8 mouse cellular contexts compared by ENCODE assay signal in the genomic region with DNA sequence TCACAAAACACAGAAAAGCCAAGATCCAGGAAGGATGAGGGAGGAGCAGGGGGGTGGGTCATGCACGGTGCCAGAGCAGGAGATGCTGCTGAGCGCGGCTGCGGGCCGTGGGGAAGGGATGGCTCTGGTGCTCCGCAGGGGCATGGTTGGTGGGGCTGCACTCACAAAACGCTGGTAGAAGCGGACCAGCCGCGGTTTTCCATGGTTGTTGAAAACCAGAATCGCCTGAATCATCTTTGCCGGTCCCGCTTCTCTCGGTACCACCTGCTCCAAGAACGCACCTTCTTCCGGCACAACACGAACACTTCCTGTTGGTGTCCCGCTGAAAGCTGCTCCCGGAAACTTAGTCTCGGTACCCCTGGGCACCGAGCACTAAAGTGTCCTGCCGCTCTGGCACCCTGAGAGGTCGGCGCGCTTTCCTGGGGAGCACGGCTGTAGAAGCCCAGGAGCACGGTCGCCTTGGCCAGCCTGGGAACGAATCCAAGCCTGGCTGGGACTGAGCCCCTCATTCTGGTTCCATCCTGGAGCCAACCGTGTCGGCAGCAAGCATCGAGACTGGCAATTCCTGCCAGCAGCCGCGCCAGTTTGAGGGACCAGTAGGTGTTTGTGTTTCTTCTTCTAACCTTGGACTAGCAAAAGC. TPM values are rescaled to one million over a fixed set of nuclear protein-coding genes. Genes with fewer than 3 reads are reported as not detected.
DNase-seq lines count a peak whose midpoint lies in the region; ATAC-seq and TF ChIP-seq lines count a peak whose summit lies in the region.

Gene Ap3s2 (minus strand): TSS at position 306 of the 640 bp plus-strand sequence.

- in situ Hi-C loops in CH12.LX (cut with MboI; ENCODE audit: low pct_ligation_motif_present, low pct_unique_long_range_greater_than_20kb, low sequenced_read_pairs) = no loop called here

- peak; percentile 76 for TF ChIP-seq POLR2A in CH12.LX (IDR thresholded peaks at IDR 0.05; ENCODE audit: low read depth, low read length)

- H3K9me3 ChIP-seq in CH12.LX (replicated peaks; ENCODE audit: low read length) = no peaks in the 10 kb centered on the region
- H3K9me3 ChIP-seq in forebrain, embryonic 11.5 days (ENCODE audit: control insufficient read depth, low read length) = no peaks in the 10 kb centered on the region
- no peaks in the 10 kb centered on the region for H3K9me3 ChIP-seq in heart, embryonic 16.5 days (replicated peaks; ENCODE audit: control insufficient read depth, low read length)
- no peaks in the 10 kb centered on the region for H3K9me3 ChIP-seq in liver, embryonic 15.5 days (replicated peaks)
- H3K9me3 ChIP-seq in neural tube, embryonic 12.5 days = no peaks in the 10 kb centered on the region

- dilution Hi-C loops in CH12.LX (cut with MboI; ENCODE audit: extremely low pct_ligation_motif_present, extremely low pct_unique_long_range_greater_than_20kb, low sequenced_read_pairs) = no loop called here

- H3K4me1 ChIP-seq in CH12.LX (ENCODE audit: control insufficient read depth in 1 of 2, insufficient read depth in 2 of 2) = peaks cover 0 to 26% of the 10 kb centered on the region in 2 experiments; a peak in 2 of 4 replicates
- peaks cover 4% of the 10 kb centered on the region; the same call in 1 of the 2 replicates for H3K4me1 ChIP-seq in forebrain, embryonic 11.5 days (replicated peaks; ENCODE audit: control insufficient read depth, insufficient read depth, low read length)
- H3K4me1 ChIP-seq in heart, embryonic 16.5 days (ENCODE audit: control insufficient read depth, insufficient read depth, low read length) = peaks cover 12% of the 10 kb centered on the region
- H3K4me1 ChIP-seq in liver, embryonic 15.5 days (replicated peaks) = peaks cover 19% of the 10 kb centered on the region
- peaks cover 7% of the 10 kb centered on the region for H3K4me1 ChIP-seq in neural tube, embryonic 12.5 days

- peaks cover 10% of the 10 kb centered on the region for H3K79me2 ChIP-seq in CH12.LX (replicated peaks; ENCODE audit: control insufficient read depth, extremely low read depth, insufficient read depth, poor library complexity, severe bottlenecking)

- H3K27ac ChIP-seq in CH12.LX (ENCODE audit: insufficient read depth, low read depth) = no peak within 1 kb of the TSS
- 0 out of 2 replicates have a peak within 1 kb of the TSS, but pooled peaks have one; percentile 39 for H3K27ac ChIP-seq in forebrain, embryonic 11.5 days (ENCODE audit: low read depth, low read length)
- H3K27ac ChIP-seq in heart, embryonic 16.5 days (ENCODE audit: low read length) = peak within 1 kb of the TSS; percentile 85
- H3K27ac ChIP-seq in liver, embryonic 15.5 days (replicated peaks) = peak within 1 kb of the TSS; percentile 51; the same call in 1 of the 2 replicates
- 0 out of 2 replicates have a peak within 1 kb of the TSS, but pooled peaks have one; percentile 54 for H3K27ac ChIP-seq in neural tube, embryonic 12.5 days

- TF ChIP-seq EP300 in CH12.LX (IDR thresholded peaks at IDR 0.05; ENCODE audit: low read length) = no peak

- no peak for TF ChIP-seq RAD21 in CH12.LX (IDR thresholded peaks at IDR 0.05; ENCODE audit: low read depth, low read length)

- WGBS in forebrain, embryonic 11.5 days = 0% methylated on average over 34 of the region's 34 CpGs
- under 1% methylated on average over 34 of the region's 34 CpGs for WGBS in heart, embryonic 16.5 days
- WGBS in liver, embryonic 15.5 days (ENCODE audit: insufficient replicate concordance) = under 1% methylated on average over 34 of the region's 34 CpGs
- under 1% methylated on average over 34 of the region's 34 CpGs for WGBS in neural tube, embryonic 12.5 days

- no peaks in the 10 kb centered on the region for H3K27me3 ChIP-seq in CH12.LX (replicated peaks)
- H3K27me3 ChIP-seq in forebrain, embryonic 11.5 days (ENCODE audit: control insufficient read depth, insufficient read depth, low read length) = no peaks in the 10 kb centered on the region
- H3K27me3 ChIP-seq in heart, embryonic 16.5 days (ENCODE audit: control insufficient read depth, insufficient read depth, low read length) = no peaks in the 10 kb centered on the region
- H3K27me3 ChIP-seq in liver, embryonic 15.5 days = no peaks in the 10 kb centered on the region
- H3K27me3 ChIP-seq in neural tube, embryonic 12.5 days (replicated peaks) = no peaks in the 10 kb centered on the region

- peak within 1 kb of the TSS; percentile 96 for H3K9ac ChIP-seq in CH12.LX (ENCODE audit: insufficient read depth, low read depth)
- peak within 1 kb of the TSS; percentile 88 for H3K9ac ChIP-seq in forebrain, embryonic 11.5 days (ENCODE audit: low read length)
- H3K9ac ChIP-seq in heart, embryonic 16.5 days (ENCODE audit: low read length) = peak within 1 kb of the TSS; percentile 91
- H3K9ac ChIP-seq in liver, embryonic 15.5 days = peak within 1 kb of the TSS; percentile 78
- peak within 1 kb of the TSS; percentile 68 for H3K9ac ChIP-seq in neural tube, embryonic 12.5 days

- peak; percentile 92 for ATAC-seq in forebrain, embryonic 11.5 days (replicated peaks; ENCODE audit: low FRiP score)
- ATAC-seq in heart, embryonic 16.5 days (replicated peaks; ENCODE audit: extremely low read depth, insufficient read depth, low FRiP score) = peak; percentile 89
- ATAC-seq in liver, embryonic 15.5 days (ENCODE audit: insufficient read depth) = peak; percentile 90
- ATAC-seq in neural tube, embryonic 12.5 days (ENCODE audit: low FRiP score, low read depth) = peak; percentile 95

- peak within 1 kb of the TSS; percentile 99 for H3K4me2 ChIP-seq in CH12.LX (ENCODE audit: insufficient read depth, low read depth, poor library complexity, severe bottlenecking)
- H3K4me2 ChIP-seq in forebrain, embryonic 11.5 days (ENCODE audit: low read depth, low read length, severe bottlenecking) = peak within 1 kb of the TSS; percentile 73
- H3K4me2 ChIP-seq in heart, embryonic 16.5 days (ENCODE audit: low read depth, low read length) = peak within 1 kb of the TSS; percentile 83
- H3K4me2 ChIP-seq in liver, embryonic 15.5 days = peak within 1 kb of the TSS; percentile 82
- peak within 1 kb of the TSS; percentile 73 for H3K4me2 ChIP-seq in neural tube, embryonic 12.5 days (replicated peaks)

- peak within 1 kb of the TSS; percentile 79 to 97 (median 97) for H3K4me3 ChIP-seq in CH12.LX (replicated peaks in 1 of 3; ENCODE audit: low read depth in 2 of 3, low read length in 2 of 3, poor library complexity in 1 of 3)
- H3K4me3 ChIP-seq in forebrain, embryonic 11.5 days (ENCODE audit: low read depth, low read length) = peak within 1 kb of the TSS; percentile 76
- H3K4me3 ChIP-seq in heart, embryonic 16.5 days (ENCODE audit: low read length) = peak within 1 kb of the TSS; percentile 83
- H3K4me3 ChIP-seq in liver, embryonic 15.5 days (replicated peaks) = peak within 1 kb of the TSS; percentile 87
- H3K4me3 ChIP-seq in neural tube, embryonic 12.5 days = peak within 1 kb of the TSS; percentile 81

- TF ChIP-seq CTCF in CH12.LX (conservative IDR thresholded peaks at IDR 0.05 in 1 of 2, IDR thresholded peaks at IDR 0.05 in 1 of 2; ENCODE audit: low read depth in 2 of 2, low read length in 2 of 2) = no peak

- H3K36me3 ChIP-seq in CH12.LX (replicated peaks in 1 of 2; ENCODE audit: control insufficient read depth in 1 of 2, insufficient read depth in 1 of 2, low read length in 1 of 2) = peaks cover 3 to 33% of the 10 kb centered on the region in 2 experiments
- no peaks in the 10 kb centered on the region for H3K36me3 ChIP-seq in forebrain, embryonic 11.5 days (ENCODE audit: control insufficient read depth, insufficient read depth, low read length)
- H3K36me3 ChIP-seq in heart, embryonic 16.5 days (ENCODE audit: control insufficient read depth, insufficient read depth) = 0 out of 2 replicates have a peak, but pooled peaks cover 2% of the 10 kb centered on the region
- no peaks in the 10 kb centered on the region for H3K36me3 ChIP-seq in liver, embryonic 15.5 days (replicated peaks)
- H3K36me3 ChIP-seq in neural tube, embryonic 12.5 days = 0 out of 2 replicates have a peak, but pooled peaks cover 2% of the 10 kb centered on the region

- peak; percentile 91 for DNase-seq in CH12.LX (ENCODE audit: extremely low read depth)
- peak; percentile 86 for DNase-seq in c-Kit-positive CD71-positive TER-119-negative erythroid progenitor cells, embryonic 14.5 days (ENCODE audit: low read depth)
- DNase-seq in forebrain, embryonic 11.5 days (ENCODE audit: low spot score) = peak; percentile 92
- DNase-seq in kidney, postnatal 36 days = peak; percentile 89 to 90
- DNase-seq in telencephalon, adult 2 months (ENCODE audit: low read depth, low spot score) = peak; percentile 90

TF ChIP-seq in CH12.LX, 34 proteins besides CTCF, POLR2A, EP300 and RAD21 (continues in another document):
- TF ChIP-seq UBTF (IDR thresholded peaks at IDR 0.05; ENCODE audit: low read depth, low read length) = peak; percentile 91
- TF ChIP-seq ZKSCAN1 (IDR thresholded peaks at IDR 0.05; ENCODE audit: borderline replicate concordance, low read depth, low read length) = no peak
- peak; percentile 36; the same call in 1 of the 2 replicates for TF ChIP-seq POLR2AphosphoS2 (IDR thresholded peaks at IDR 0.05; ENCODE audit: low read depth, low read length)
- no peak for TF ChIP-seq NRF1 (IDR thresholded peaks at IDR 0.05; ENCODE audit: low read depth, low read length)
- TF ChIP-seq CHD2 (IDR thresholded peaks at IDR 0.05; ENCODE audit: low read length) = peak; percentile 56; the same call in 1 of the 2 replicates
- peak; percentile 76; the same call in 1 of the 2 replicates for TF ChIP-seq IRF4 (IDR thresholded peaks at IDR 0.05; ENCODE audit: low read depth, low read length)
- peak; percentile 87 for TF ChIP-seq TCF12 (IDR thresholded peaks at IDR 0.05; ENCODE audit: low read depth, low read length)
- no peak; the same call in 1 of the 2 replicates for TF ChIP-seq GABPA (IDR thresholded peaks at IDR 0.05; ENCODE audit: insufficient replicate concordance, low read depth, low read length)
- TF ChIP-seq USF1 (IDR thresholded peaks at IDR 0.05; ENCODE audit: low read depth, low read length) = no peak; the same call in 1 of the 2 replicates
- TF ChIP-seq KAT2A (IDR thresholded peaks at IDR 0.05; ENCODE audit: insufficient replicate concordance, low read length) = peak; percentile 79; the same call in 1 of the 2 replicates
- peak; percentile 92 for TF ChIP-seq ELF1 (IDR thresholded peaks at IDR 0.05; ENCODE audit: low read depth, low read length)
- no peak for TF ChIP-seq USF2 (conservative IDR thresholded peaks at IDR 0.05; ENCODE audit: low read depth, low read length)
- TF ChIP-seq SMC3 (IDR thresholded peaks at IDR 0.05; ENCODE audit: low read depth, low read length) = no peak

RNA-seq across cellular contexts. Expression of gene Ap3s2, which starts in this region (rescaled TPM):
- total RNA-seq in CH12.LX (2012; rRNA removed) = 11.8 and 12.7 TPM in 2 replicates
- total RNA-seq in CH12.LX (2014; rRNA removed) = 14.4 and 14.9 TPM in 2 replicates
- polyA plus RNA-seq in CH12.LX (2012; ENCODE audit: insufficient read length, low read depth) = 21.8 and 28.3 TPM in 2 replicates
- polyA plus RNA-seq in forebrain, embryonic 11.5 days (2014; fragmentation: Nextera tagmentation; extraction: Ambion mirVana) = 46.6 and 53.1 TPM in 2 replicates
- 22.2 and 23.6 TPM in 2 replicates for polyA plus RNA-seq in heart, embryonic 16.5 days (2015; fragmentation: Nextera tagmentation; extraction: Ambion mirVana)
- polyA plus RNA-seq in liver, embryonic 15.5 days (2015; fragmentation: Nextera tagmentation; extraction: Ambion mirVana) = 8.1 and 9.5 TPM in 2 replicates
- polyA plus RNA-seq in neural tube, embryonic 12.5 days (2016; fragmentation: Nextera tagmentation; extraction: Ambion mirVana) = 49.8 and 55.0 TPM in 2 replicates
